Mouse (Mus musculus): Measurements from ENCODE around the gene Erc2. TPM values are rescaled to one million over a fixed set of nuclear protein-coding genes. Genes with fewer than 3 reads are reported as not detected.
"Not testable (repeated sequence)": the region's sequence is repeated elsewhere in the genome, so short reads cannot be mapped to it uniquely, and the experiment has no call there.

Erc2 gene
- 2.7 and 3.3 TPM in 2 replicates for polyA plus RNA-seq (2015; fragmentation: Nextera tagmentation; extraction: Ambion mirVana)

GRCm38 (mm10) chr14:27622176-27622922, at the start of gene Erc2:
Gene Erc2 (plus strand): TSS chr14:27622428.
- peaks cover 3% of the 10 kb centered on the region; the same call in 1 of the 2 replicates for H3K4me1 ChIP-seq (ENCODE audit: control insufficient read depth, insufficient read depth, low read length)
- H3K9ac ChIP-seq (ENCODE audit: low read length): peak within 1 kb of the TSS; percentile 65
- H3K4me3 ChIP-seq (replicated peaks; ENCODE audit: low read length): peak within 1 kb of the TSS; percentile 53
- no peak within 1 kb of the TSS for H3K27ac ChIP-seq (ENCODE audit: low read length)
- peak; percentile 96 for ATAC-seq (ENCODE audit: insufficient read depth, low FRiP score)
- no peaks in the 10 kb centered on the region for H3K9me3 ChIP-seq (replicated peaks; ENCODE audit: control insufficient read depth, low read length)
- peaks cover 9% of the 10 kb centered on the region; the same call in 1 of the 2 replicates for H3K27me3 ChIP-seq (ENCODE audit: control insufficient read depth, insufficient read depth, low read length)
- H3K4me2 ChIP-seq (ENCODE audit: low read depth, low read length): peak within 1 kb of the TSS; percentile 76
- H3K36me3 ChIP-seq (ENCODE audit: control insufficient read depth, insufficient read depth, low read length): no peaks in the 10 kb centered on the region
- under 1% methylated on average over 63 of the region's 78 CpGs for WGBS

- Histone ChIP-seq H3K27me3 (ENCODE audit: control insufficient read depth, insufficient read depth, low read length) (no peaks in the 10 kb centered on the region), H3K27ac (ENCODE audit: low read length) (no peak overlapping the region), H3K9me3 (replicated peaks; ENCODE audit: control insufficient read depth, low read length) (no peaks in the 10 kb centered on the region), H3K9ac (ENCODE audit: low read length) (no peak overlapping the region), H3K4me1 (ENCODE audit: control insufficient read depth, insufficient read depth, low read length) (no peaks in the 10 kb centered on the region), H3K4me2 (ENCODE audit: low read depth, low read length) (no peak overlapping the region), H3K4me3 (replicated peaks; ENCODE audit: low read length) (no peak overlapping the region), H3K36me3 (ENCODE audit: control insufficient read depth, insufficient read depth, low read length) (no peaks in the 10 kb centered on the region)
- WGBS: 65% methylated on average over 2 of the region's 2 CpGs
- no peak for ATAC-seq (ENCODE audit: insufficient read depth, low FRiP score)
Observed at GRCm38 (mm10) chr14:27578443-27578842, 43.8 kb upstream of the Erc2 start.

- not testable (repeated sequence) for H3K27me3 ChIP-seq (ENCODE audit: control insufficient read depth, insufficient read depth, low read length)
Observed at GRCm38 (mm10) chr14:27589616-27590015, 32.6 kb upstream of the Erc2 start.

GRCm38 (mm10) chr14:27592163-27592562, 30.1 kb upstream of the Erc2 start:
- Histone ChIP-seq H3K4me2 (ENCODE audit: low read depth, low read length) (no peak overlapping the region), H3K36me3 (ENCODE audit: control insufficient read depth, insufficient read depth, low read length) (no peaks in the 10 kb centered on the region), H3K4me3 (replicated peaks; ENCODE audit: low read length) (no peak overlapping the region), H3K27ac (ENCODE audit: low read length) (no peak overlapping the region), H3K9me3 (replicated peaks; ENCODE audit: control insufficient read depth, low read length) (no peaks in the 10 kb centered on the region), H3K9ac (ENCODE audit: low read length) (no peak overlapping the region), H3K27me3 (ENCODE audit: control insufficient read depth, insufficient read depth, low read length) (no peaks in the 10 kb centered on the region), H3K4me1 (ENCODE audit: control insufficient read depth, insufficient read depth, low read length) (no peaks in the 10 kb centered on the region)
- no peak for ATAC-seq (ENCODE audit: insufficient read depth, low FRiP score)
- WGBS: 83% methylated on average over 7 of the region's 7 CpGs

More at GRCm38 (mm10) chr14:27589616-27590015, 32.6 kb upstream of the Erc2 start:
- ATAC-seq (ENCODE audit: insufficient read depth, low FRiP score); H3K9ac ChIP-seq (ENCODE audit: low read length); H3K4me1 ChIP-seq (ENCODE audit: control insufficient read depth, insufficient read depth, low read length); H3K4me3 ChIP-seq (replicated peaks; ENCODE audit: low read length); H3K36me3 ChIP-seq (ENCODE audit: control insufficient read depth, insufficient read depth, low read length); H3K4me2 ChIP-seq (ENCODE audit: low read depth, low read length); H3K27ac ChIP-seq (ENCODE audit: low read length); H3K9me3 ChIP-seq (replicated peaks; ENCODE audit: control insufficient read depth, low read length): not testable (repeated sequence)

- H3K4me1 ChIP-seq (ENCODE audit: control insufficient read depth, insufficient read depth, low read length): no peaks in the 10 kb centered on the region
- H3K36me3 ChIP-seq (ENCODE audit: control insufficient read depth, insufficient read depth, low read length): no peaks in the 10 kb centered on the region
- peak; percentile 86; the same call in 1 of the 2 replicates for ATAC-seq (ENCODE audit: insufficient read depth, low FRiP score)
- H3K4me2 ChIP-seq (ENCODE audit: low read depth, low read length): no peak overlapping the region
- H3K27me3 ChIP-seq (ENCODE audit: control insufficient read depth, insufficient read depth, low read length): no peaks in the 10 kb centered on the region
- no peak overlapping the region for H3K27ac ChIP-seq (ENCODE audit: low read length)
- no peak overlapping the region for H3K4me3 ChIP-seq (replicated peaks; ENCODE audit: low read length)
- no peak overlapping the region for H3K9ac ChIP-seq (ENCODE audit: low read length)
- no peaks in the 10 kb centered on the region for H3K9me3 ChIP-seq (replicated peaks; ENCODE audit: control insufficient read depth, low read length)
- WGBS: 2% methylated on average over 7 of the region's 7 CpGs
Observed at GRCm38 (mm10) chr14:27596265-27596664, 26.0 kb upstream of the Erc2 start.

GRCm38 (mm10) chr14:27602136-27602535, 20.1 kb upstream of the Erc2 start:
- no peak for ATAC-seq (ENCODE audit: insufficient read depth, low FRiP score)
- Histone ChIP-seq H3K9me3 (replicated peaks; ENCODE audit: control insufficient read depth, low read length) (no peaks in the 10 kb centered on the region), H3K27me3 (ENCODE audit: control insufficient read depth, insufficient read depth, low read length) (no peaks in the 10 kb centered on the region), H3K27ac (ENCODE audit: low read length) (no peak overlapping the region), H3K4me1 (ENCODE audit: control insufficient read depth, insufficient read depth, low read length) (no peaks in the 10 kb centered on the region), H3K4me2 (ENCODE audit: low read depth, low read length) (no peak overlapping the region), H3K9ac (ENCODE audit: low read length) (no peak overlapping the region), H3K4me3 (replicated peaks; ENCODE audit: low read length) (no peak overlapping the region), H3K36me3 (ENCODE audit: control insufficient read depth, insufficient read depth, low read length) (no peaks in the 10 kb centered on the region)
- 71% methylated on average over 13 of the region's 13 CpGs for WGBS

- Histone ChIP-seq H3K36me3 (ENCODE audit: control insufficient read depth, insufficient read depth, low read length) (no peaks in the 10 kb centered on the region), H3K9me3 (replicated peaks; ENCODE audit: control insufficient read depth, low read length) (no peaks in the 10 kb centered on the region), H3K27ac (ENCODE audit: low read length) (no peak overlapping the region), H3K27me3 (ENCODE audit: control insufficient read depth, insufficient read depth, low read length) (no peaks in the 10 kb centered on the region), H3K4me3 (replicated peaks; ENCODE audit: low read length) (no peak overlapping the region), H3K4me2 (ENCODE audit: low read depth, low read length) (no peak overlapping the region), H3K4me1 (ENCODE audit: control insufficient read depth, insufficient read depth, low read length) (no peaks in the 10 kb centered on the region), H3K9ac (ENCODE audit: low read length) (no peak overlapping the region)
- ATAC-seq (ENCODE audit: insufficient read depth, low FRiP score): no peak
- 72% methylated on average over 3 of the region's 3 CpGs for WGBS
Observed at GRCm38 (mm10) chr14:27607419-27607818, 14.8 kb upstream of the Erc2 start.

GRCm38 (mm10) chr14:27613766-27614165, 8.5 kb upstream of the Erc2 start:
- 65% methylated on average over 5 of the region's 5 CpGs for WGBS

GRCm38 (mm10) chr14:27617286-27617685, 4.9 kb upstream of the Erc2 start:
- no peak overlapping the region for H3K27ac ChIP-seq (ENCODE audit: low read length)
- no peak overlapping the region for H3K4me3 ChIP-seq (replicated peaks; ENCODE audit: low read length)
- H3K4me1 ChIP-seq (ENCODE audit: control insufficient read depth, insufficient read depth, low read length): no peaks in the 10 kb centered on the region
- H3K4me2 ChIP-seq (ENCODE audit: low read depth, low read length): no peak overlapping the region
- H3K27me3 ChIP-seq (ENCODE audit: control insufficient read depth, insufficient read depth, low read length): no peaks in the 10 kb centered on the region
- 66% methylated on average over 3 of the region's 3 CpGs for WGBS
- no peaks in the 10 kb centered on the region for H3K36me3 ChIP-seq (ENCODE audit: control insufficient read depth, insufficient read depth, low read length)
- H3K9ac ChIP-seq (ENCODE audit: low read length): no peak overlapping the region
- no peak for ATAC-seq (ENCODE audit: insufficient read depth, low FRiP score)
- no peaks in the 10 kb centered on the region for H3K9me3 ChIP-seq (replicated peaks; ENCODE audit: control insufficient read depth, low read length)

More at GRCm38 (mm10) chr14:27613766-27614165, 8.5 kb upstream of the Erc2 start:
- Histone ChIP-seq H3K4me3 (replicated peaks; ENCODE audit: low read length) (no peak overlapping the region), H3K4me2 (ENCODE audit: low read depth, low read length) (no peak overlapping the region), H3K27me3 (ENCODE audit: control insufficient read depth, insufficient read depth, low read length) (no peaks in the 10 kb centered on the region), H3K27ac (ENCODE audit: low read length) (no peak overlapping the region), H3K9me3 (replicated peaks; ENCODE audit: control insufficient read depth, low read length) (no peaks in the 10 kb centered on the region), H3K4me1 (ENCODE audit: control insufficient read depth, insufficient read depth, low read length) (no peaks in the 10 kb centered on the region), H3K36me3 (ENCODE audit: control insufficient read depth, insufficient read depth, low read length) (no peaks in the 10 kb centered on the region), H3K9ac (ENCODE audit: low read length) (no peak overlapping the region)
- no peak for ATAC-seq (ENCODE audit: insufficient read depth, low FRiP score)
